8 mouse cellular contexts compared by ENCODE assay signal in genomic region chr2:4559883-4560247, GRCm38 (mm10).
DNase-seq lines count a peak whose midpoint lies in the region; ATAC-seq and TF ChIP-seq lines count a peak whose summit lies in the region.

No protein-coding gene starts in this region.

- H3K27ac ChIP-seq in layer of hippocampus, adult 2 months, result peak overlapping the region; percentile 94
- H3K27ac ChIP-seq in hindbrain, postnatal 0 days, result peak overlapping the region; percentile 78
- peak overlapping the region; percentile 77 for H3K27ac ChIP-seq in midbrain, embryonic 15.5 days

- TF ChIP-seq CTCF in layer of hippocampus, adult 2 months (conservative IDR thresholded peaks at IDR 0.05), result no peak
- TF ChIP-seq CTCF in hindbrain, postnatal 0 days (IDR thresholded peaks at IDR 0.05; ENCODE audit: low read depth), result no peak

- no peaks in the 10 kb centered on the region; the same call in 1 of the 2 replicates for H3K36me3 ChIP-seq in hindbrain, postnatal 0 days (ENCODE audit: insufficient read depth, low read length)
- no peaks in the 10 kb centered on the region for H3K36me3 ChIP-seq in midbrain, embryonic 15.5 days (replicated peaks)

- H3K27me3 ChIP-seq in hindbrain, postnatal 0 days (ENCODE audit: insufficient read depth, low read length), result no peaks in the 10 kb centered on the region
- H3K27me3 ChIP-seq in midbrain, embryonic 15.5 days (replicated peaks), result no peaks in the 10 kb centered on the region

- DNase-seq in layer of hippocampus, adult 2 months (ENCODE audit: low spot score in 2 of 2), result no peak
- DNase-seq in layer of hippocampus, postnatal 14 days (ENCODE audit: low spot score in 2 of 2), result no peak
- DNase-seq in c-Kit-negative CD71-positive TER-119-positive erythroid progenitor cells, embryonic 14.5 days (ENCODE audit: low read depth, low spot score), result peak; percentile 76
- DNase-seq in hindbrain, postnatal 0 days (ENCODE audit: low spot score), result no peak
- no peak for DNase-seq in adipocyte (ENCODE audit: low spot score)
- DNase-seq in gastrocnemius, postnatal 14 days, result no peak
- no peak for DNase-seq in thymus, postnatal 36 days

- no peaks in the 10 kb centered on the region for H3K9me3 ChIP-seq in hindbrain, postnatal 0 days (ENCODE audit: low read length)
- H3K9me3 ChIP-seq in midbrain, embryonic 15.5 days, result no peaks in the 10 kb centered on the region

- peak overlapping the region; percentile 65 for H3K4me3 ChIP-seq in layer of hippocampus, adult 2 months
- peak overlapping the region; percentile 37 for H3K4me3 ChIP-seq in hindbrain, postnatal 0 days (ENCODE audit: low read length)
- peak overlapping the region; percentile 31 for H3K4me3 ChIP-seq in midbrain, embryonic 15.5 days

- peaks cover 40% of the 10 kb centered on the region for H3K4me1 ChIP-seq in hindbrain, postnatal 0 days (ENCODE audit: insufficient read depth, low read length)
- H3K4me1 ChIP-seq in midbrain, embryonic 15.5 days, result peaks cover 60% of the 10 kb centered on the region

- 6% methylated on average over 8 of the region's 8 CpGs for WGBS in hindbrain, postnatal 0 days
- 1% methylated on average over 8 of the region's 8 CpGs for WGBS in midbrain, embryonic 15.5 days

- peak overlapping the region; percentile 60 for H3K4me2 ChIP-seq in hindbrain, postnatal 0 days (ENCODE audit: low read depth, low read length)
- peak overlapping the region; percentile 57 for H3K4me2 ChIP-seq in midbrain, embryonic 15.5 days

- ATAC-seq in hindbrain, postnatal 0 days, result 0 out of 2 replicates have a peak, but pooled peaks have one; percentile 8
- ATAC-seq in midbrain, embryonic 15.5 days (replicated peaks), result no peak

- intact Hi-C loops in gastrocnemius, postnatal 14 days (cut with DNase I; ENCODE audit: low total_unique reads), result no loop called here

- peak overlapping the region; percentile 51 for H3K9ac ChIP-seq in hindbrain, postnatal 0 days (replicated peaks; ENCODE audit: low read length)
- peak overlapping the region; percentile 31; the same call in 1 of the 2 replicates for H3K9ac ChIP-seq in midbrain, embryonic 15.5 days
